Mouse (Mus musculus) C3H10T1/2 (cell line): ENCODE data around the gene Klhl4. TPM values are rescaled to one million over a fixed set of nuclear protein-coding genes. Genes with fewer than 3 reads are reported as not detected.

Source experiments
- polyA plus RNA-seq, 2 experiments: library from polyadenylated mRNA; unstranded; fragments of >200 nt; fragmentation: generic; extraction: Trizol; gene quantifications; one replicate each; pipeline ENCODE4 v1.2.1; 2012; ENCODE audit warnings: missing spikeins in 2 of 2

Klhl4 gene
- polyA plus RNA-seq = not detected

DNA sequence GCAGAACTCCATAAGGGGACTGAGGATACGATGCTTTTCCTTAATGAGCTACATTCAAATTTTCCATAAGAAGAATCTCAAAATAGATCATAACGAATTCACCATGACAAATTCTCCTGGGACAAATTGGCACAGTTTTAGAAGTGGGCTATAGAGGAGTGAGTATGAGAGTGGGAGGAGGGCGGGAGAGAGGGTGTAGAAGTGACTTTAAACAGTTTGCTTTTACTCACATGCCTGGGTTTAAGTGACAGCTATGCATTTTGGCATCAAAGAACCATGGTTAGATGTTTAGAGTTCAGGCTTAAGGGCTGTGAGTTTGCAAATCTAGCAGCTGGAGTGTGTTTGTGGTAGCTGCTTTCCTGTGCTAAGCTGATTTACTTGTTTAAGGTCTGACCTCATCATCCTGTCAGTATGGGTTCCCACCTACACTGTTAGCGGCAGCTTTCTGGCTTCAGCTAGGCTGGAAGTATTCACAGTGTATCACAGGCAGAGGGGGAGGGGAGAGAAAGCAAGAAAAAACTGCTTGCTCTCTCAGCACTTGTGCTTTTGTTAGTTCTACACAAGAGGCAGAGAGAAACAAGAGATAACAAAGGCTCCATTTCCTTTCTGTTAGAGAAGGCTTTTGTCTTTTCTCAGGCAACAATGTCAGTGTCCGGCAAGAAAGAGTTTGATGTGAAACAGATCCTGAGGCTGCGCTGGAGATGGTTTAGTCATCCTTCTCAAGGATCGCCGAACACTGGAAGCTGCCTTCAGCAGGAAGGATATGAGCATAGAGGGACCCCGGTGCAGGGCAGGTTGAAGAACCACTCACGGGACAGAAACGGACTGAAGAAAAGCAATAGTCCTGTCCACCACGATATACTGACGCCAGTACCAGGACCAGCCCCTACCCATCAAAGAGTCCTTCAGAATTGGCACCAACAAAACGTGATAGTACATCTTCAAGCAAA, at the start of gene Klhl4:
TSS of gene Klhl4 (plus strand) at position 552 of the 950 bp plus-strand sequence.

